Mouse (Mus musculus): ENCODE results near the gene Snrnp35.

Gene Snrnp35

GRCm38 (mm10) chr5:124482966-124483654 is at the start of gene Snrnp35:
Gene Snrnp35, plus strand, starts transcription at chr5:124483134.
- in situ Hi-C loops (cut with MboI; ENCODE audit: unreplicated experiment in 2 of 2) = no loop called here

DNA sequence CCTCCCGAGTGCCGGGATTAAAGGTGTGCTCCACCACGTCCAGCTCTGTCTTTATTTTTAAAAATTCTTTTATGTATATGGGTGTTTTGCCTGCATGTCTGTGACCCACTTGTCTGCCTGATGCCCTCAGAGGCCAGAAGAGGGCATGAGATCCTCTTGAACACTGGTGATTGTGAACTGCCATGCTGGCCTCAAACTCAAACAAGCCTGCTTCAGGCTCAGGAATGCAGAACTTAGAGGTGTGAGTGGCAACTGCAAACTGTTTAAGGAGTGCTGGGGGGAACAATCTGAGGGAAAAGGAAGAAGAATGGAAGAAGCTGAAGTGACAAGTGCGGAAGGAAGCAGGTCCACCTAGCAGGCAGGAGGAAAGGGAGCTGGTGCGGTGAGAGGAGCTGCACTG is 44.7 kb upstream of the Snrnp35 start:
- in situ Hi-C loops (cut with MboI; ENCODE audit: unreplicated experiment in 2 of 2) = loop anchor here (5.0 to 25.0 kb wide), 5 partner anchors 49 to 924 kb away; partner anchors contain the start of gene Rilpl1 (in 1 of the 2)

DNA sequence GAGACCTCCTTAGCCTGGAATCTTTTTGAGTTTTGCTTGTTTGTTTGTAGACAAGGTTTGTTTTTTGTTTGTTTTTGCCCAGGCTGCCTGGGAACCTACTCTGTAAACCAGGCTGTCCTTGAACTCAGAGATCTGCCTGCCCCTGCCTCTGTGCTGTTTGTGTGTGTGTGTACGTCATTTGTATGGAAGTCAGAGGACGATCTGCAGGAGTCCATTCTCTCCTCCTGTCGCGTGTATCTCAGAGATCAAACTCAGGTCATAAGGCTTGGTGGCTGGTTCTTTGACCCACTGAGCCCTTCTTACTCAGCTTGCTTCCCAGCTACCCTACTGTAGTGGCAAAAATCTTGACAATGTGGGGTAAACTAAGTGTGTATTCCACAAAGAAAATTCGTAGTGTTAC is 44.2 kb upstream of the Snrnp35 start:
- in situ Hi-C loops (cut with MboI; ENCODE audit: unreplicated experiment in 2 of 2) = loop anchor here (5.0 to 25.0 kb wide), 5 partner anchors 49 to 924 kb away; partner anchors contain the start of gene Rilpl1 (in 1 of the 2)

- in situ Hi-C loops (cut with MboI; ENCODE audit: unreplicated experiment in 2 of 2) = loop anchor here (5.0 to 25.0 kb wide), 6 partner anchors 38 to 923 kb away; partner anchors contain the start of genes Rilpl1 (in 1 of the 2) and Rilpl2 (in 1 of the 2)
These were observed 43.4 kb upstream of the Snrnp35 start, which contains the start of gene Kmt5a for GRCm38 (mm10) chr5:124439447-124440093. Gene Kmt5a, plus strand, starts transcription at chr5:124439930.

DNA sequence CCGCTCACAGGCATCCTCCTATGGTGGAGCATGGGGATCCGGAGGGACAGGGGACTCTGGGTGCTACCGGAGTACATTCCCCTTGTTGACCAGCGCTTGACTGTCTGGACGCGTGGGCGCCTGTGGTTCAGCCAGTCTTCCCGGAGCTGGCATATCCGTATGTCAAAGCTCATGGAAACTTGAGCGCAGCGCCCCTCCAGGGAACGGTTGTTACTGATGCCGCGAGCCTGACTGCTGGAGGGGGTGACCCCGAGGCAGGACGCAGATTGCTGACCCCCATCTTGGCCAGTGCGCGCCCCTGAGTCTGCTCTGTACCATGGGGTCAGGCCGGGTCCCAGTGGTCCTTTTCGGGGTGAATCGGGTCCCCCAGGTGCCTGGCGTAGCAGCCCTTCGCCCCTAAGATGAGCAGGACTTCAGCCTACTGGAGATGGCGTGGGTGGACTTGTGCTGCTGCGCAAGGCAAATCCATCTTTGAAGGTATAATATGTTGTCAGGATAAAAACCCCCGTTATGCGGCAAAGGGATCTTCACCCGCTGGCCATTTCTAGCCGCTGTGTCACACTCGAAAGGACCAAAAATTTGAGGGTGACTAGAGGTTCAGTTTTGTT is 42.7 kb upstream of the Snrnp35 start:
- in situ Hi-C loops (cut with MboI; ENCODE audit: unreplicated experiment in 2 of 2) = loop anchor here (5.0 to 25.0 kb wide), 2 partner anchors 37 to 922 kb away; partner anchors contain the start of gene Rilpl2 (in 1 of the 2)

- in situ Hi-C loops (cut with MboI; ENCODE audit: unreplicated experiment in 2 of 2) = loop anchor here (5.0 to 25.0 kb wide), 2 partner anchors 35 to 920 kb away; partner anchors contain the start of gene Rilpl2 (in 1 of the 2)
These were observed 40.3 kb upstream of the Snrnp35 start for GRCm38 (mm10) chr5:124442628-124443027.

GRCm38 (mm10) chr5:124444208-124444607 is 38.7 kb upstream of the Snrnp35 start:
- in situ Hi-C loops (cut with MboI; ENCODE audit: unreplicated experiment in 2 of 2) = loop anchor here (5.0 to 25.0 kb wide), 2 partner anchors 33 to 918 kb away; partner anchors contain the start of gene Rilpl2 (in 1 of the 2)

DNA sequence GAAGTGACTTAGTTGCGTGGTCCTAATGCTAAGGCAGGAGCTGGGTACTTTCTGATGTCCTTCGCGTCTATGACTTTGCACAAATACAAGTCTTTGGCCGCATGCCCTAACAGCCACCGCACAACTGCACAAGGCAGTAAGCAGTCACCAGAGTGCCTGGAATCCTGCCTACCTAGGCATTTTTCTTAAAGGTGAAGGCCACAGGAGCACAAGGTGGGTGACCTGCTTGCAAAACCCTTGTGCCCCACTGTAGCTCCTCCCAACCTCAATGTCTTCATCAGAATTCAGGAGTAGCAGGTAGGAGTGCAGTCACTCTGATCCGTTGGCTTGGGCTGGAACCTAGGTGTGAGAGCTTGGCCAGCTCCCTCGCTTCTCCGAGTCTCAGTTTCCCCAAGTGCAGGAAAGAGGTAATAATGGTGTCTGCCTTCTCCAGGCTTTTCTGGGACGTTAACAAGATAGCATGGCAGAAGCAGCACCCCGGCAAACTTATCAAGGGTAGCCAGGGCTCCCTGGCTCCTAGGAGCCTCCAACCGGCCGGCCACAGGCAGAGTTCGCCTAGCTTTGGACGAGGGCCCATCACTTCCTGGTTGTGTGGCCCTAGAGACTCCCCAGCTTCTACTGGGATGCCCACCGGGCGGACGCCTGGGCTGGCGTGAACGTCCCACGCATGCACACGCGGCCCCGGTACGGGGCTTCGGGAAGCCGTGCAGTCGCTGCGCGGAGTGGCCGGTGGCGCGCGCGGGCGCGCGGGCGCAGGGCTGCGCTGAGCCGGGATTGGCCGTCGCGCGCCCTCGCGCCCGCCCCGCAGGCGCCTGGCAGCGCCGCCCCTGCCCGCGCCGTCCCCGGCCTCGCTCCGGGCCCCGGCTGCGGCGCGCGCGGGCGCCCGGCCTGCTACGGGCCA is 38.0 kb upstream of the Snrnp35 start:
- in situ Hi-C loops (cut with MboI; ENCODE audit: unreplicated experiment in 2 of 2) = loop anchor here (5.0 to 25.0 kb wide), 2 partner anchors 32 to 917 kb away; partner anchors contain the start of gene Rilpl2 (in 1 of the 2)

DNA sequence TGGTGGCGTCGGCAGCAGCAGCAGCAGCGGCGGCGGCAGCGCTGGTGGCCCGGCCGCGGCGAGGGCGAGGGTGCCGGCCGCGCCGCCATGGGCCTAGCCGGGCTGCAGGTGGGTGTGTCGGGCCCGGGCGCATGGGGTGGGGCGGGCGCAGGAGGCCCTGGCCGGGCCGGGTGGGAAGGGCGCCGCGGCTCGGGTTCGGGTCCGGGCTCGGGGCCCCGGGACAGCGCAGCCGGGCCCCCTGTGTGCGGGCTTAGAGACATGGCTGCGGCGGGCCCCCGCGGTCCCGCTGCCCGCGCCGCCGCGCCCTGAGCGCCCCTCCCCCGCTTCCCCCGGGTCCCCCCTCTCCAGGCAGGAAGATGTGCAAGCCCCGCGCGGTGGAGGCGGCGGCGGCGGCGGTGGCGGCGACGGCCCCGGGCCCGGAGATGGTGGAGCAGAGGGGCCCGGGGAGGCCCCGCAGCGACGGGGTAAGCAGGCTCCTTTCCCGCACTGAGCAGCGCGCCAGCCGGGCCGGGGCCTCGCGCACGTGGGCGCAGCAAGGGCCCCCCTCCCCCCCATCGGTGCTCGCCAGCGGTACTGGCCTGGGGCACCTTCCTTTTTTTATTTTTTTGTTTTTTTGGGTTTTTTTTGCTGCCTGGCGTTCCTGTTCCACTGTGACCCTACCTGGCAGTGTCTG is 37.2 kb upstream of the Snrnp35 start:
- in situ Hi-C loops (cut with MboI; ENCODE audit: unreplicated experiment in 2 of 2) = loop anchor here in 1 of 2 experiments (25.0 kb wide), 1 partner anchor 917 kb away; no protein-coding TSS in a partner anchor

GRCm38 (mm10) chr5:124446301-124446881 is 36.5 kb upstream of the Snrnp35 start:
- in situ Hi-C loops (cut with MboI; ENCODE audit: unreplicated experiment in 2 of 2) = loop anchor here in 1 of 2 experiments (25.0 kb wide), 1 partner anchor 916 kb away; no protein-coding TSS in a partner anchor

DNA sequence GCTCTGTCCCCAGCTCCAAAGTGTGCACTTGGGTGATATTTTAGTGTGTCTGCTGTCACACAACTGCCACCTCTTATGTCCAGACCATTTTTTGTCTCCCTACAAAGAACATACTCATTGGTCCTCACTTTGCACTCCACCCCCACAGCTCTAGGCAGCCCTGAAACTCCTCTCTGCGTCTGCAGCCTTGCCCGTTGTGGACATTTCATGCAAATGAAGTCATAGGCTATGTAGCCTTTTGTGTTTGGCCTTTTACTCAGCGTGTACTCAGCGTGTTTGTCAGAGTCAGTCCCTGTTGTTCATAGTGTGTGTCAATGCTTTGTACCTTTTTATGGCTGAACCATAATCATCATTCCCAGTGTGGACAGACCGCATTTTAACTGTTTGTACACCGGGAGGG is 33.4 kb upstream of the Snrnp35 start:
- in situ Hi-C loops (cut with MboI; ENCODE audit: unreplicated experiment in 2 of 2) = loop anchor here in 1 of 2 experiments (25.0 kb wide), 1 partner anchor 913 kb away; no protein-coding TSS in a partner anchor

GRCm38 (mm10) chr5:124450051-124450450 is 32.9 kb upstream of the Snrnp35 start:
- in situ Hi-C loops (cut with MboI; ENCODE audit: unreplicated experiment in 2 of 2) = no loop called here

DNA sequence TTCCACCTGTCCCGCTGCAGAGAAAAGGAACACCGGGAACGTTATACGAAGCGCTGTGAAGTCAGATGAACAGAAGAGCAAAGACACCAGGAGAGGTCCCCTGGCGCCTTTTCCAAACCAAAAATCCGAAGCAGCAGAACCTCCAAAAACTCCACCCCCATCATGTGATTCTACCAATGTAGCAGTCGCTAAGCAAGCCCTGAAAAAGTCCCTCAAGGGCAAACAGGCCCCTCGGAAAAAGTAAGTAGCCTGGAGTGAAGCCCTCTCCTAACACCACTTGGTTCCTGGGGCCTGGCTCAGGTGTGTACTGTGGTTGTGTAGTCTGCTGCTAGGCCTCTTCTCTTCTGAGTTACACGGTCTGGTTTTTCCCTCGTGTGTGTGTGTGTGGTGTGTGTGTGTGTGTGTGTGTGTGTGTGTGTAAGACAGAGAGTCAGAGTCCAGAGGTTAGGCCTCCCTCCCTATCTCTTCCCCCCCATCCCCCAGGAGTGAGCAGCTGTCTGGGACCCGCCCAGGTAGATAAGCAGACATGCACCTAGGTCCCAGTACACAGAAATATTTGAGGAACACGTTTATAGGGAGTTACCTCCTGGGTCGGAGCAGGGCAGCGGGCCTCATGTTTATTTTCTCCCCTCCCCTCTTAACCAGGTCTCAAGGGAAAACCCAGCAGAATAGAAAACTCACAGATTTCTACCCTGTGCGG is 32.1 kb upstream of the Snrnp35 start:
- in situ Hi-C loops (cut with MboI; ENCODE audit: unreplicated experiment in 2 of 2) = no loop called here

DNA sequence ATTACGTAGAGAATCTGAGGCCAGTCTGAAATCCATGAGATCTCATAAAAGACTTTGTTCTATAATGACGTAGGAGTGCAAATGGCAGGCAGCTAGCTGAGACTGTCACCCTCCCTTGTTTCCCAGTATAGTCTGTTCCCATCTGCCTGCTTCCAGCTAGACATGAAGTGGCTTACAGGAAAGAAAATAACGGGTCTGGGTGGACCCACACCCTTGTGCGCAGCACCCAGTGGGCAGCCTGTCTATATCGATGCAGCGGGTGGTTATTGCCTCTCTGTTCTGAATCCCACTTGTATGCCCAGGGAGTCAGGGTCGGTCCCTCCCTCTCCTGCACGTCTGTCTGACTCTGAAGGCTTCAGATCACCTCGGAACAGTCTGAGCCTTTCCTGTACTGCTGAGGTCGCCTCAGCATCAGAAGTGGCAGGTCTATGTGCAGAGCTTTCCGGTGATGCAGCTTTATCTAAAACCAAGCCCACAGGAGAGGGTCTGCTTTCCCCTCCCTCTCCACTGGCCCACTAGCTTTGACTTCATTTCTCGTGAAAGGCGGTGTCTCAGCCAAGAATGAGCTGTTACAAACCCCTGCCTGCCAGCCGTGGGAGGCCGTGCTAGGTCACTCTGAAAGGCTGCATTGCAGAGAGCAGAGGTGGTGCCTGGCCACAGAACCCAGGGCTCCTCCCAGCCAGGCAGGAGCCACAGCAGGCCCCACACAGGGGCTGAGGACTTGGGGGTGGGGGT is 30.3 kb upstream of the Snrnp35 start:
- in situ Hi-C loops (cut with MboI; ENCODE audit: unreplicated experiment in 2 of 2) = no loop called here

DNA sequence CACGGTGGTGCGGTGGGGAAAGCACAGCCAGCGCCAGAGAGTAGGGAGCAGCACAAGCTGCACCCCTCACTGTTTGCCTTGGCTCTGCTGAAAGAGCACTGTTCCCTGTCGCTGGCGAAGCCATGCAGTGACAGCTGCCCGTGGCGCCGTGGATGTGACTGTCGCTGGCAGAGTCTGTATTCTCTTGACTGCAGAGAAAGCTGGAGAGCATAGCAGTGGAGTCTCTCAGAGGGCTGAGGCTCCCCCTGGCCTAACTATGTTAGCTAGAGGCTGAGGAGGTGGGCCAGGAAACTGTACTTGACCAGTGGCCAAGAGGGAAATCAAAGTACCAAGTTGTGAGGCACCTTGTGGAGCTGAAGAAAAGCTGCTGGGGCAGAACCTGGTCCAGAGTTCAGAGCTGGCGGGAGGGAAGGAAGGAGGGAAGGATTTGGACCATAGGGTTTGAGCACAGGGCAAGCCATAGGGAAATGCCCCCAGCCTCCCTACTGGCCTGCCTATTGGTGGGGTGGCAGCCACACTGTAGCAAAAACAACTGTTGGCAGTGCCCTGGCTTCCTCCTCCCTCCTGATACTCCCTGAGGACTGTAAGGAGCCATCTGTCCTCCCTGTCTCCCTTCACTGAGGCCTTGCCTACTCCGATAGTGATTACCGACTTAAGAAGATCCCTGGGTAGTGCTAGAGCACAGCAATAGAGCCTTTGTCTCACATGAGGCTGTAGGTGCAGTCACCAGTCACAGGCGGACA is 29.4 kb upstream of the Snrnp35 start:
- in situ Hi-C loops (cut with MboI; ENCODE audit: unreplicated experiment in 2 of 2) = no loop called here

GRCm38 (mm10) chr5:124454082-124454419 is 28.9 kb upstream of the Snrnp35 start:
- in situ Hi-C loops (cut with MboI; ENCODE audit: unreplicated experiment in 2 of 2) = no loop called here

DNA sequence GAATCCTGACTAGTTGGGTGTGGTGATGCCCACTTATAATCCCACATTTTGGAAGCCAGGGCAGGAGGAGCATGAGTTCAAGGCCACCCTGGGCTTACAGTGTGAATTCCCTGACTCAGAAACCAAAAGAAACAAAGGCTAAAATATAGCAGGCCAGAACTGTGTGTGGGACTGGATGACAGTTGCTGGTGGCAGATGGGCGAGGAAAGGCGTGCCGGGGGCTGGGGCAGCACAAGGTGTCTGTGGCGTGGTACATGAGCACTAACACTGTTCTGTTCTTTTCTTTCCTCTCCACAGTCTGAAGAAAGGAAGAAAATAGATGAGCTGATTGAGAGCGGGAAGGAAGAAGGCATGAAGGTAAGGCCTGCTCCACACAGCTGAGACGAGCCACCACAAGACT is 26.2 kb upstream of the Snrnp35 start:
- in situ Hi-C loops (cut with MboI; ENCODE audit: unreplicated experiment in 2 of 2) = no loop called here
